Mouse (Mus musculus) small intestine, adult 2 months (tissue): Measurements from ENCODE around the gene Cyp4x1.

ENCODE experiments used
- CTCF ChIP-seq: fragments of 200-500 bp; IDR thresholded peaks from 2 replicates; pipeline ENCODE4 v1.5.1; 2012; ENCODE audit warnings: low read depth, mild to moderate bottlenecking, control low read depth, inconsistent platforms, low read length, moderate library complexity, mixed read lengths; ENCODE audit not compliant: insufficient replicate concordance, insufficient read length; ENCODE audit errors: extremely low read depth
- POLR2A ChIP-seq: fragments of 200-500 bp; IDR thresholded peaks from 2 replicates; pipeline ENCODE4 v1.6.1; 2012; ENCODE audit warnings: low read depth, mild to moderate bottlenecking, control low read depth, inconsistent platforms, low read length, moderate library complexity

- TF ChIP-seq CTCF (no peak), POLR2A (no peak)
These were observed 54.2 kb downstream of the Cyp4x1 start for GRCm38 (mm10) chr4:115079821-115080349.
